Mouse (Mus musculus) MEL (cell line): ENCODE measurements at regions not wholly inside any gene's neighbourhood (a gene's known extent, or its start where the extent isn't known, plus 50 kb on each side); places are given as distances from the start of the nearest gene placed in this dataset.

Experiments
- DNase-seq: peaks from one replicate; pipeline ENCODE4 v3.0.0; 2011; ENCODE audit warnings: low read depth, low spot score
- H3K27ac ChIP-seq: 2 replicates; pipeline ENCODE4 v1.5.1; 2012; ENCODE audit warnings: low read depth, mild to moderate bottlenecking, control low read depth, low read length, moderate library complexity; ENCODE audit not compliant: control insufficient read depth
- H3K27me3 ChIP-seq, 2 experiments: fragments of 150-350 bp in 1 of 2; sonication (generic) in 1 of 2; 2 replicates each; pipeline ENCODE4 v1.6.1; 2012; ENCODE audit warnings: low read length in 2 of 2, mild to moderate bottlenecking in 2 of 2, improper control_type of control experiment in 1 of 2, moderate library complexity in 1 of 2; ENCODE audit not compliant: insufficient read depth in 2 of 2, control insufficient read depth in 1 of 2
- H3K36me3 ChIP-seq, 2 experiments: 2 replicates each; pipeline ENCODE4 v1.6.1; 2012 to 2014; ENCODE audit warnings: low read length in 2 of 2, improper control_type of control experiment in 1 of 2, inconsistent platforms in 1 of 2, mild to moderate bottlenecking in 1 of 2; ENCODE audit not compliant: insufficient read depth in 2 of 2, control insufficient read depth in 1 of 2
- H3K4me1 ChIP-seq, 2 experiments: fragments of 150-350 bp in 1 of 2; sonication (generic) in 1 of 2; 2 replicates each; pipeline ENCODE4 v1.6.1; 2012; ENCODE audit warnings: low read length in 2 of 2, improper control_type of control experiment in 1 of 2, mild to moderate bottlenecking in 1 of 2; ENCODE audit not compliant: insufficient read depth in 2 of 2, control insufficient read depth in 1 of 2
- H3K4me3 ChIP-seq, 2 experiments: fragments of 150-350 bp in 1 of 2; sonication (generic) in 1 of 2; 2 replicates each; pipeline ENCODE4 v1.5.1; 2012; ENCODE audit warnings: low read depth in 2 of 2, low read length in 2 of 2, mild to moderate bottlenecking in 2 of 2, moderate library complexity in 2 of 2, control low read depth in 1 of 2, improper control_type of control experiment in 1 of 2; ENCODE audit not compliant: control insufficient read depth in 1 of 2, insufficient read depth in 1 of 2
- H3K79me2 ChIP-seq: 2 replicates; pipeline ENCODE4 v1.6.1; 2012; ENCODE audit warnings: mild to moderate bottlenecking, low read length, moderate library complexity; ENCODE audit not compliant: control insufficient read depth, poor library complexity, insufficient read depth
- H3K9ac ChIP-seq: 2 replicates; pipeline ENCODE4 v1.6.1; 2012; ENCODE audit warnings: low read depth, mild to moderate bottlenecking, control low read depth, low read length, moderate library complexity; ENCODE audit not compliant: control insufficient read depth, poor library complexity, severe bottlenecking
- H3K9me3 ChIP-seq: fragments of 150-350 bp; sonication (generic); replicated peaks from 2 replicates; pipeline ENCODE4 v1.6.1; 2012; ENCODE audit warnings: mild to moderate bottlenecking, low read length, improper control_type of control experiment, moderate library complexity; ENCODE audit not compliant: insufficient read depth
- CTCF ChIP-seq, 3 experiments: IDR thresholded peaks in 2 of 3; conservative IDR thresholded peaks in 1 of 3; 2 replicates each; pipeline ENCODE4 v1.5.1; 2011 to 2012; ENCODE audit warnings: low read length in 3 of 3, low read depth in 2 of 3, mild to moderate bottlenecking in 2 of 3, improper control_type of control experiment in 1 of 3, inconsistent platforms in 1 of 3, mixed read lengths in 1 of 3, moderate library complexity in 1 of 3; ENCODE audit not compliant: control insufficient read depth in 1 of 3, insufficient read depth in 1 of 3, poor library complexity in 1 of 3, severe bottlenecking in 1 of 3
- ELF1 ChIP-seq: IDR thresholded peaks from 2 replicates; pipeline ENCODE4 v1.6.1; 2014; ENCODE audit warnings: low read depth, mild to moderate bottlenecking, inconsistent platforms, low read length, improper control_type of control experiment, moderate library complexity
- EP300 ChIP-seq, 2 experiments: IDR thresholded peaks; 2 replicates each; pipeline ENCODE4 v1.6.1; 2011; ENCODE audit warnings: improper control_type of control experiment in 2 of 2, low read length in 2 of 2, low read depth in 1 of 2, mild to moderate bottlenecking in 1 of 2
- GABPA ChIP-seq: IDR thresholded peaks from 2 replicates; pipeline ENCODE4 v1.6.1; 2012; ENCODE audit warnings: low read depth, mild to moderate bottlenecking, inconsistent platforms, low read length, improper control_type of control experiment, moderate library complexity
- GATA1 ChIP-seq: IDR thresholded peaks from 2 replicates; pipeline ENCODE4 v1.6.1; 2011; ENCODE audit warnings: low read depth, low read length, improper control_type of control experiment
- HCFC1 ChIP-seq: IDR thresholded peaks from 2 replicates; pipeline ENCODE4 v1.6.1; 2012; ENCODE audit warnings: low read depth, mild to moderate bottlenecking, inconsistent platforms, low read length, improper control_type of control experiment, moderate library complexity
- KAT2A ChIP-seq: conservative IDR thresholded peaks from 2 replicates; pipeline ENCODE4 v1.6.1; 2012; ENCODE audit warnings: low read depth, low read length, improper control_type of control experiment, inconsistent platforms
- MAFK ChIP-seq: IDR thresholded peaks from 2 replicates; pipeline ENCODE4 v1.6.1; 2011; ENCODE audit warnings: low read depth, mild to moderate bottlenecking, low read length, improper control_type of control experiment, borderline replicate concordance
- MEF2A ChIP-seq: IDR thresholded peaks from 2 replicates; pipeline ENCODE4 v1.6.1; 2014; ENCODE audit warnings: low read depth, mild to moderate bottlenecking, inconsistent platforms, low read length, improper control_type of control experiment; ENCODE audit not compliant: poor library complexity, insufficient replicate concordance, severe bottlenecking; ENCODE audit errors: extremely low read depth
- MXI1 ChIP-seq: IDR thresholded peaks from 2 replicates; pipeline ENCODE4 v1.6.1; 2011; ENCODE audit warnings: mild to moderate bottlenecking, low read depth, low read length, improper control_type of control experiment
- MYB ChIP-seq: IDR thresholded peaks from 2 replicates; pipeline ENCODE4 v1.6.1; 2011; ENCODE audit warnings: mild to moderate bottlenecking, low read depth, low read length, improper control_type of control experiment
- MYC ChIP-seq: IDR thresholded peaks from 2 replicates; pipeline ENCODE4 v1.6.1; 2011; ENCODE audit warnings: low read depth, mild to moderate bottlenecking, low read length, improper control_type of control experiment, moderate library complexity
- NRF1 ChIP-seq: IDR thresholded peaks from 2 replicates; pipeline ENCODE4 v1.6.1; 2014; ENCODE audit warnings: low read depth, mild to moderate bottlenecking, inconsistent platforms, low read length, improper control_type of control experiment, moderate library complexity; ENCODE audit not compliant: poor library complexity, insufficient read depth, severe bottlenecking
- POLR2AphosphoS5 ChIP-seq: IDR thresholded peaks from 2 replicates; pipeline ENCODE4 v1.6.1; 2012; ENCODE audit warnings: low read depth, borderline replicate concordance, mild to moderate bottlenecking, inconsistent platforms, low read length, moderate library complexity, mixed read lengths
- RAD21 ChIP-seq: IDR thresholded peaks from 2 replicates; pipeline ENCODE4 v1.6.1; 2011; ENCODE audit warnings: mild to moderate bottlenecking, low read depth, low read length, improper control_type of control experiment
- RCOR1 ChIP-seq: IDR thresholded peaks from 2 replicates; pipeline ENCODE4 v1.6.1; 2012; ENCODE audit warnings: low read depth, mild to moderate bottlenecking, inconsistent platforms, low read length, improper control_type of control experiment
- SMC3 ChIP-seq: IDR thresholded peaks from 2 replicates; pipeline ENCODE4 v1.6.1; 2011; ENCODE audit warnings: low read depth, low read length, improper control_type of control experiment
- TAL1 ChIP-seq: IDR thresholded peaks from 2 replicates; pipeline ENCODE4 v1.6.1; 2012; ENCODE audit warnings: mild to moderate bottlenecking, inconsistent platforms, low read length, moderate library complexity, mixed read lengths
- TBP ChIP-seq: IDR thresholded peaks from 2 replicates; pipeline ENCODE4 v1.8.0; 2011; ENCODE audit warnings: low read depth, low read length, improper control_type of control experiment
- TCF12 ChIP-seq: IDR thresholded peaks from 2 replicates; pipeline ENCODE4 v1.6.1; 2014; ENCODE audit warnings: low read depth, mild to moderate bottlenecking, inconsistent platforms, low read length, improper control_type of control experiment, moderate library complexity
- USF2 ChIP-seq, 2 experiments: IDR thresholded peaks; 2 replicates each; pipeline ENCODE4 v1.6.1; 2011 to 2012; ENCODE audit warnings: improper control_type of control experiment in 2 of 2, low read length in 2 of 2, borderline replicate concordance in 1 of 2, inconsistent platforms in 1 of 2, low read depth in 1 of 2, mild to moderate bottlenecking in 1 of 2; ENCODE audit not compliant: insufficient read depth in 1 of 2
- ZKSCAN1 ChIP-seq: IDR thresholded peaks from 2 replicates; pipeline ENCODE4 v1.6.1; 2012; ENCODE audit warnings: low read depth, mild to moderate bottlenecking, inconsistent platforms, low read length, improper control_type of control experiment, moderate library complexity
- ZMIZ1 ChIP-seq: IDR thresholded peaks from 2 replicates; pipeline ENCODE4 v1.6.1; 2012; ENCODE audit warnings: low read depth, mild to moderate bottlenecking, inconsistent platforms, low read length, improper control_type of control experiment, moderate library complexity
- ZNF384 ChIP-seq: IDR thresholded peaks from 2 replicates; pipeline ENCODE4 v1.6.1; 2012; ENCODE audit warnings: low read depth, mild to moderate bottlenecking, inconsistent platforms, low read length, improper control_type of control experiment

- no peak for DNase-seq
- no peaks in the 10 kb centered on the region for H3K79me2 ChIP-seq
- TF ChIP-seq RCOR1, result no peak
- TF ChIP-seq KAT2A, result no peak
- no peak for TF ChIP-seq GABPA
- no peak for TF ChIP-seq ZKSCAN1
- no peak for TF ChIP-seq MEF2A
- TF ChIP-seq HCFC1, result no peak
- no peak for TF ChIP-seq TBP
- no peak for TF ChIP-seq RAD21
- TF ChIP-seq TAL1, result no peak
- TF ChIP-seq MYB, result no peak
- no peak for TF ChIP-seq MXI1
- TF ChIP-seq ELF1, result no peak
- no peak for TF ChIP-seq USF2 (IDR thresholded peaks at IDR 0.05; ENCODE audit: borderline replicate concordance in 1 of 2, insufficient read depth in 1 of 2, low read depth in 1 of 2, low read length in 2 of 2)
- TF ChIP-seq POLR2AphosphoS5, result no peak
- peaks cover 8 to 15% of the 10 kb centered on the region in 2 experiments for H3K4me1 ChIP-seq
- H3K27ac ChIP-seq, result no peak overlapping the region
- H3K9ac ChIP-seq, result no peak overlapping the region
- no peaks in the 10 kb centered on the region for H3K9me3 ChIP-seq
- peaks cover 0 to 6% of the 10 kb centered on the region in 2 experiments; a peak in 2 of 4 replicates for H3K36me3 ChIP-seq
- H3K27me3 ChIP-seq, result no peaks in the 10 kb centered on the region; a peak in 1 of 4 replicates
- H3K4me3 ChIP-seq, result no peak overlapping the region
These were observed 68.4 kb upstream of the Armc2 start for GRCm38 (mm10) chr10:42086691-42087090.

DNA sequence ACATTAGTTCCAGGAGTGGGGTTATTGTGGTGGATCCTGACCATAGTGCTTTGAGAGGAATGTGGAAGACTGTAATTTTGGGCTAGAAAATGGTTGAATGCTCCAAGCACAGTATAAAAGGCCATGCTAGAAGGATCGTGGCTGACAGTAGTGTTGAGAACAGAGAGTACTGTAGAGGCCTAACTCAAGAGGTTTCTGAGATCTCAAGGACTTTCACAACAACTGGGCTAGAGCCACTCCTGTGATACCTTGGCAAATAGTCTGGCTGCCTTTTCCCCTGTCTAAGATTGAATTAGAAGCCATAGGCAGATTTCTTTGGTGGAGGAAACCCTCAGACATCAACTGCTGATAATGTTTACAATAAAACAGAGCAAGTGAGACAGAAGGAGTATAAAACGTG, 67.1 kb upstream of the Armc2 start:
- peaks cover 0 to 6% of the 10 kb centered on the region in 2 experiments; a peak in 2 of 4 replicates for H3K36me3 ChIP-seq
- TF ChIP-seq TCF12 (no peak), ELF1 (no peak), TAL1 (no peak), ZNF384 (no peak), SMC3 (no peak), POLR2AphosphoS5 (no peak), GATA1 (no peak), MYC (no peak), USF2 (IDR thresholded peaks at IDR 0.05; ENCODE audit: borderline replicate concordance in 1 of 2, insufficient read depth in 1 of 2, low read depth in 1 of 2, low read length in 2 of 2) (no peak), ZKSCAN1 (no peak), MAFK (no peak), NRF1 (no peak), ZMIZ1 (no peak), EP300 (IDR thresholded peaks at IDR 0.05; ENCODE audit: low read depth in 1 of 2, low read length in 2 of 2) (no peak), CTCF (IDR thresholded peaks at IDR 0.05 in 2 of 3, conservative IDR thresholded peaks at IDR 0.05 in 1 of 3; ENCODE audit: control insufficient read depth in 1 of 3, insufficient read depth in 1 of 3, low read depth in 2 of 3, low read length in 3 of 3, poor library complexity in 1 of 3, severe bottlenecking in 1 of 3) (no peak)

More for the DNA sequence above, 67.1 kb upstream of the Armc2 start:
- DNase-seq, result no peak
- Histone ChIP-seq H3K4me1 (peaks cover 4 to 10% of the 10 kb centered on the region in 2 experiments), H3K27ac (no peak overlapping the region), H3K79me2 (no peaks in the 10 kb centered on the region), H3K9ac (no peak overlapping the region), H3K9me3 (no peaks in the 10 kb centered on the region), H3K4me3 (no peak overlapping the region), H3K27me3 (no peaks in the 10 kb centered on the region; a peak in 1 of 4 replicates)
